Mouse (Mus musculus) midbrain, embryonic 13.5 days (tissue): ENCODE measurements around the gene Rtn4. TPM values are rescaled to one million over a fixed set of nuclear protein-coding genes. Genes with fewer than 3 reads are reported as not detected.
"Not testable (repeated sequence)": the region's sequence is repeated elsewhere in the genome, so short reads cannot be mapped to it uniquely, and the experiment has no call there.

Experiments used
- ATAC-seq: fragments of 200-750 bp; cut with Nextera tagmentation; 2 replicates; pipeline ENCODE4 v1.8.0; 2017; ENCODE audit warnings: mild to moderate bottlenecking, moderate TSS enrichment, moderate library complexity
- H3K27ac ChIP-seq: fragments of 300-500 bp; sonication (generic); 2 replicates; pipeline ENCODE4 v1.5.1; 2015; ENCODE audit warnings: inconsistent platforms, mild to moderate bottlenecking, moderate library complexity
- H3K27me3 ChIP-seq: fragments of 300-500 bp; sonication (generic); 2 replicates; pipeline ENCODE4 v1.6.1; 2015; ENCODE audit warnings: mild to moderate bottlenecking, inconsistent platforms
- H3K36me3 ChIP-seq: fragments of 300-500 bp; sonication (generic); 2 replicates; pipeline ENCODE4 v1.6.1; 2015; ENCODE audit warnings: mild to moderate bottlenecking, inconsistent platforms
- H3K4me1 ChIP-seq: fragments of 300-500 bp; sonication (generic); replicated peaks from 2 replicates; pipeline ENCODE4 v1.6.1; 2015; ENCODE audit warnings: inconsistent platforms
- H3K4me2 ChIP-seq: fragments of 300-500 bp; sonication (generic); replicated peaks from 2 replicates; pipeline ENCODE4 v1.6.1; 2015; ENCODE audit warnings: moderate library complexity, mild to moderate bottlenecking, inconsistent platforms
- H3K4me3 ChIP-seq: fragments of 300-500 bp; sonication (generic); replicated peaks from 2 replicates; pipeline ENCODE4 v1.5.1; 2015; ENCODE audit warnings: mild to moderate bottlenecking, inconsistent platforms
- H3K9ac ChIP-seq: fragments of 300-500 bp; sonication (generic); replicated peaks from 2 replicates; pipeline ENCODE4 v1.6.1; 2015; ENCODE audit warnings: mild to moderate bottlenecking, inconsistent platforms
- H3K9me3 ChIP-seq: fragments of 300-500 bp; sonication (generic); 2 replicates; pipeline ENCODE4 v1.6.1; 2016; ENCODE audit warnings: mild to moderate bottlenecking, inconsistent platforms
- WGBS: fragments of 180-500 bp; shearing (Covaris S2); methylation state at CpG from one replicate; pipeline ENCODE4 v1.1.7; 2015; 5-methylcytosine and 5-hydroxymethylcytosine counted together
- polyA plus RNA-seq: library from polyadenylated mRNA; unstranded; fragments of >200 nt; fragmentation: Nextera tagmentation; extraction: Ambion mirVana; gene quantifications from 2 replicates; pipeline ENCODE4 v1.2.1, GENCODE M21; 2015

The Rtn4 gene
- polyA plus RNA-seq: 111 and 113 TPM in 2 replicates

DNA sequence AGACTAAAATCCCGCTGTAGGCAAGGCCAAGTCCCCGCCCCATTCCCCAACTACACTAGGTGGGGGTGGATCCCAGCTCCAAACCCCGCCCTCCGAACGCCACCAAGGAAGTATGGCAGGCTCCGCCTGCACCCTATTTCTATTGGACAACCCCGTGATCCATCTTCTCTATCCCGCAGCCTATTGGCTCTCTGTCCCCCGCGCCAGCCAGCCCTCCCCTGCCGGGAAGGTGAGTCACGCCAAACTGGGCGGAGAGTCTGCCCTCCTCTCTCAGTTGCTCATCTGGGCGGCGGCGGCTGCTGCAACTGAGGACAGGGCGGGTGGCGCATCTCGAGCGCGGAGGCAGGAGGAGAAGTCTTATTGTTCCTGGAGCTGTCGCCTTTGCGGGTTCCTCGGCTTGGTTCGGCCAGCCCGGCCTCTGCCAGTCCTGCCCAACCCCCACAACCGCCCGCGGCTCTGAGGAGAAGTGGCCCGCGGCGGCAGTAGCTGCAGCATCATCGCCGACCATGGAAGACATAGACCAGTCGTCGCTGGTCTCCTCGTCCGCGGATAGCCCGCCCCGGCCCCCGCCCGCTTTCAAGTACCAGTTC lies at the start of gene Rtn4:
Rtn4 (plus strand) TSS at position 265 of the 590 bp plus-strand sequence.
- ATAC-seq: peak; percentile 98
- Histone ChIP-seq H3K4me1 (peaks cover 25% of the 10 kb centered on the region), H3K36me3 (peaks cover 7% of the 10 kb centered on the region), H3K9ac (peak within 1 kb of the TSS; percentile 99), H3K27ac (peak within 1 kb of the TSS; percentile 99), H3K27me3 (no peaks in the 10 kb centered on the region), H3K9me3 (no peaks in the 10 kb centered on the region), H3K4me2 (peak within 1 kb of the TSS; percentile 64), H3K4me3 (peak within 1 kb of the TSS; percentile 96)
- 1% methylated on average over 43 of the region's 43 CpGs for WGBS

DNA sequence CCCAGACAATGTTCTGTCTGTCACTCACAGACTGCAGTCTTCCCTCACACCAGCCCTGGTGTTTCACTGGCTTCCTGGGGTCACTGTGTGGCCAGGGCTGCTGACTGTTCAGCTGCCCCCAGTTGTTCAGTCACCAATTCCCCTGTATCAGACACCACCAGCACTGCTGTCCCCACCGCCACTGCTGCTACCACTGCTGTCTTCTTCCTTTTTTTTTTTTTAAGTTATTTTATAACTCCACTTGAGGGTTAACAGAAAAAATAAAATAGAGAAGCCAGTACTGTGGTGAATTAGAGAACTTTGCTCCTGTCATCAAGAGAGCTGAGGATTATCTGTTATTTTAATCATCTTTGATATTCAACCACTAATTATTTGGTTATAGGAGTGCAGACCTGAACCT lies 48.3 kb upstream of the Rtn4 start:
- 90% methylated on average over 1 of the region's 1 CpGs for WGBS

DNA sequence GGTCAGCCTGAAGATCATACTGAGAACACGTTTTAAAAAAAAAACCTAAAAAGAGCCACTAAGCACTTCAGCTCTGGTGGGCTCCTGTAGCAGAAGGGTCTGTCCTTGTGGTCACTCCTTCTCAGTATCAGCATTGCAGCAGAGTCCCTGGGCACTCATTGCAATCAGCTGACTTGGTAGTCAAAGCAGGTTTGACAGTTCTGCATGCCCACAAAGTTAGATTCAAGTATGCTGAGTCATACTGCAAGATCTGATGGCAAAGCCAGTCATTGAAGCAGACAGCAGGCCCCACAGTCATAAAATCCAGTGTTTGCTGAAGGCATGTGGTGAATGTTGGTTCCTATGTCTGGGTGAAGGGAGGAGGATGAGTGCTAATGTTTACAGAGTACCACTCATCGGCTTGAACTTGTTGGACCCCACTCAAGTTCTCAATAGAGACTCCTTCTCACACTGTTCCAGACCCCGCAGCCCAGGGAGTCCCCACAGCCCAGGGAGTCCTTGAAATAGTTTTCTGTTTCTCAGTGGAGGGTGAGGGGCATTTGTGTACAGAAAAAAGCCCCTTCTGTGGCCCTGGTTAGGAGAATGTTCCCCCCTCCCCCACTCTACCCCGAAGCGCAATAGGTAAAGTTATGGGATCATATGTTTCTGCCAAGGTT lies 47.2 kb upstream of the Rtn4 start:
- Histone ChIP-seq H3K9ac (no peak overlapping the region), H3K9me3 (no peaks in the 10 kb centered on the region), H3K27ac (no peak overlapping the region), H3K4me1 (no peaks in the 10 kb centered on the region), H3K4me2 (no peak overlapping the region), H3K36me3 (no peaks in the 10 kb centered on the region), H3K4me3 (no peak overlapping the region), H3K27me3 (no peaks in the 10 kb centered on the region)
- no peak for ATAC-seq
- 83% methylated on average over 5 of the region's 5 CpGs for WGBS

More for the DNA sequence above, 48.3 kb upstream of the Rtn4 start:
- H3K9me3 ChIP-seq: no peaks in the 10 kb centered on the region
- no peaks in the 10 kb centered on the region for H3K36me3 ChIP-seq
- H3K4me1 ChIP-seq: no peaks in the 10 kb centered on the region
- H3K9ac ChIP-seq: no peak overlapping the region
- H3K27me3 ChIP-seq: no peaks in the 10 kb centered on the region
- no peak overlapping the region for H3K27ac ChIP-seq
- no peak for ATAC-seq
- H3K4me3 ChIP-seq: no peak overlapping the region
- no peak overlapping the region for H3K4me2 ChIP-seq

DNA sequence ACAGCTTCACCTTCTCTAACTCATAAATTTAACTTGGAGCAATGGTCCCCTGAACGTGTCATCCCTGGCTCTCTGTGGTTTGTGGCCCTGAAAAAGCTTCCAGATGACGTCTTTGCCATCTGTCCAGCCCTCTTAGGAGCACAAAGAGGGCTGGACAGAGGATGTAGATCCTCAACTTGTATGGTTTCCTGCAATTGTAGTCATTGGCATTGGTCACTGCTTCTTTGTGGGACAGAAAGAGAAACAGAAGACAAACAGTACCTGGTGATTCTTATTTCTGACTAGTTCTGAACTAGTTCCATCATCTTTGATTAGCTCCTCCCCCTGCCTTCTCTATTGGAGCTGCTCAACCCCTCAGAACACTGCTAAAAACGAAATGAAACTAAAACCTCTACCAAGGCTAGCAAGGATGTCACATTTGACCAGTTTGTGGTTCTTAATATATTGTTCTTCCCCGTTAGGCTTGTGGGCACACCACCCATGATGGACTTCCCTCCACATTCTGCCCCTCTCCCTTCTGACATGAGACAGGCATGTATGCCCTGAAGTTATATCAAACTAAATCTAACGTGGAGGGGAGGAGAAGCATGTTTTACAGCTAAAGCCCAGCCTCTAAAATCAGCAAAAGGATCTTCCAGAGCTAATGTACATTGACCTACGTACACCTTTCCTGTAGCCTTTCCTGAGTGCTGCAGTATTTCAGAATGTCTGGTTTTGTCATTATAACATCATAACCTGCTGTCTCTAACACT lies 45.0 kb upstream of the Rtn4 start:
- H3K4me2 ChIP-seq: no peak overlapping the region
- WGBS: 61% methylated on average over 6 of the region's 6 CpGs
- H3K9ac ChIP-seq: no peak overlapping the region
- no peak overlapping the region for H3K27ac ChIP-seq
- H3K27me3 ChIP-seq: no peaks in the 10 kb centered on the region
- no peaks in the 10 kb centered on the region for H3K36me3 ChIP-seq
- H3K4me3 ChIP-seq: no peak overlapping the region
- no peaks in the 10 kb centered on the region for H3K4me1 ChIP-seq
- H3K9me3 ChIP-seq: no peaks in the 10 kb centered on the region
- ATAC-seq: no peak

DNA sequence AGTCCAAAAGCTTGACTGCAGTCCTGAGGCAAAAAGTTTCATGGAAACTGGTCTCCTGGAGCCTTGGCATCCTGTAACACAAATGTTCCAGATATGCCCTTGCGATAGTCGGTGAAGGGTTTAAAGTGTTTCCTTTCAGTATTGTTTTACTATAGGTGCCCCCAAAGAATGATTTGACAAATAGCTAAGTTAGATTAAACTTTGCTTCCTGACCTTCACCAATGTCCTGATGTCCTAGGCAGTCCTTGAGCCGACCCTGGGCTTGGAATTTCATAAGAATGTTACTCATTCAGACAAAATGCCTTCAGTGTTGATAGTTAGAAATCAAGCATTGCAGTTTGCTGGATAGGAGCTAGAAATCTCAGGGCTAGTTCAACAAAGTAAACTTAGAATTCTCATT lies 37.4 kb upstream of the Rtn4 start:
- H3K9ac ChIP-seq, H3K4me3 ChIP-seq, H3K27ac ChIP-seq, H3K36me3 ChIP-seq, ATAC-seq, H3K4me2 ChIP-seq, H3K4me1 ChIP-seq, H3K9me3 ChIP-seq, H3K27me3 ChIP-seq: not testable (repeated sequence)
- WGBS: 93% methylated on average over 3 of the region's 3 CpGs

DNA sequence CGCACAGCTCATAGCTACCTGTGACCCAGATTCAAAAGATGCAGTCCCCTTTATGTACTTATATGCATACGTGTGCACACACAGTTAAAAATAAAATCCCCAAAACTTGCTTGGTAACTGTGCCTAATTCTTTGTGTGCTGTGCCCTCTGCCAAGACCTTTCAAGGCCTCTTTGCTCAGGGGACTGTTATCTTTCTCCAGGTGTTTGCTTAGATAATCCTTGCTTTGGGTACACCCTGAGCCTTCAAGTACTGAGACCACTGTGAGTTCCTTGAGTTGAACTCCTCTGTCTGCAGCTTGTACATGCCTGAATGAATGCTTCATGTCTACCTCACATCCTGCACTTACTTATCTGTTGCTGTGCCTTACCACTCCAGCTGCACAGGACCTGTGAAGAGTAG lies 32.0 kb upstream of the Rtn4 start:
- no peak for ATAC-seq
- no peaks in the 10 kb centered on the region for H3K36me3 ChIP-seq
- H3K27me3 ChIP-seq: no peaks in the 10 kb centered on the region
- no peak overlapping the region for H3K4me3 ChIP-seq
- 92% methylated on average over 2 of the region's 2 CpGs for WGBS
- no peaks in the 10 kb centered on the region for H3K4me1 ChIP-seq
- no peak overlapping the region for H3K4me2 ChIP-seq
- H3K9ac ChIP-seq: no peak overlapping the region
- no peak overlapping the region for H3K27ac ChIP-seq
- peaks cover 2% of the 10 kb centered on the region; the same call in 1 of the 2 replicates for H3K9me3 ChIP-seq

DNA sequence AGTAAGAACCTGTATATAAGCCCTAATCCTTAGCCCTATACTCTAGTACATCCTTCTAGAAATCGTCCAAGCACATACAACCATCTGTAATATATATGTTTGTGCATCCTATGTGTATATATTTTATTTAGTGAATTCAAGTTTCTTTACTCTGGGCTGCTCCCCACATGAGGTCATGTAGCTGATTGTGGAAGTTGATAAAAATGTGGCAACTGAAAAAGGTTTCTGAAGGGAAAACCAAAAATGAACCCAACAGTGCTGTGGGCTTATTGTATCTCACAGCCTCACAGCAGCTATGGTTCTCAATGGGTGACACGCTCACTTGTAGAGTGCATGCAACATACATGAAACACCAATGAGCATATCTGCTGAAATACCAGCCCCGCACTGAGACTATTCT lies 25.1 kb upstream of the Rtn4 start:
- H3K9ac ChIP-seq: no peak overlapping the region
- 92% methylated on average over 3 of the region's 3 CpGs for WGBS
- no peaks in the 10 kb centered on the region for H3K27me3 ChIP-seq
- no peaks in the 10 kb centered on the region for H3K9me3 ChIP-seq
- no peaks in the 10 kb centered on the region for H3K4me1 ChIP-seq
- no peaks in the 10 kb centered on the region for H3K36me3 ChIP-seq
- ATAC-seq: no peak
- no peak overlapping the region for H3K4me3 ChIP-seq
- no peak overlapping the region for H3K4me2 ChIP-seq
- no peak overlapping the region for H3K27ac ChIP-seq

DNA sequence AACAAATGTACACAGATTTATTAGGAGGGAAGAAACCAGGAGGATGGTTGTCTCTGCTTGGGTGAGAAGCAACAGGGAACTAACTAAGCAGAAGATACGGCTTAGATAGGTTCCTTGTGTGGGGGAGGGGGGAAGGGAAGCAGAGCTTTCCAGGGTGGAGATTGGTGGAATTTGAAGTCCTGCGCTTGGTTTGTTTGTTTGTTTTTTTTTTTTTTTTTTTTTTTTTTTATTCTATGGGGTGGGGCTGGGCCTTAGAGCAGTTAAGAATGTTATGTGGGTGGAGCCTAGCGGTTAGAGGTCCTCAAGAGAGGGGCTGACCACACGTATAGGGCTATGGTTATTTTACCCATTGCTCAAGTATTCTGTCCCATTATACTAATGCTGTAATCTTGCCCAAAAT lies 23.0 kb upstream of the Rtn4 start:
- no peaks in the 10 kb centered on the region for H3K36me3 ChIP-seq
- 82% methylated on average over 4 of the region's 4 CpGs for WGBS
- no peak overlapping the region for H3K4me2 ChIP-seq
- no peaks in the 10 kb centered on the region for H3K9me3 ChIP-seq
- H3K4me3 ChIP-seq: no peak overlapping the region
- H3K27me3 ChIP-seq: no peaks in the 10 kb centered on the region
- no peak overlapping the region for H3K27ac ChIP-seq
- H3K4me1 ChIP-seq: no peaks in the 10 kb centered on the region
- ATAC-seq: no peak
- H3K9ac ChIP-seq: no peak overlapping the region

DNA sequence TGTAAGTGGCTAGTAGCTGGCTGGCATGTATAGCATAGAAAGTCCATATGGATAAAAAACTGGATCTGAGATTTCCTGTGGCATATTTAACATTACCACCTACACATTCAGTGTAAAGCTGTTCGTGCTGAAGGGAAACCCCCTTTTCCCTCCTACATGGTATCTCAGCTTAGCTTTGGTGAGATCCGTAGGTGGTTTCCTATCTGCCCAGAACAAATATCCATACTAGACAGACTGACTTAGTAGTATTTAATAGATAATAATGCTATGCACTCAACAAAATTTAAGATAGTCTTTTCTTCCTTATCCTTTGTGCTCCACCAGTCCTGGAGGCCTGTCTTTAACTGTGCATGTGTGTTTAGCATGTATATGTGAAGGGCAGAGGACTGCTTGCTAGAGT lies 19.4 kb upstream of the Rtn4 start:
- H3K4me2 ChIP-seq: no peak overlapping the region
- 89% methylated on average over 2 of the region's 2 CpGs for WGBS
- H3K36me3 ChIP-seq: no peaks in the 10 kb centered on the region
- no peak for ATAC-seq
- H3K27me3 ChIP-seq: no peaks in the 10 kb centered on the region
- H3K9ac ChIP-seq: no peak overlapping the region
- H3K9me3 ChIP-seq: no peaks in the 10 kb centered on the region
- H3K4me1 ChIP-seq: no peaks in the 10 kb centered on the region
- no peak overlapping the region for H3K4me3 ChIP-seq
- H3K27ac ChIP-seq: no peak overlapping the region

DNA sequence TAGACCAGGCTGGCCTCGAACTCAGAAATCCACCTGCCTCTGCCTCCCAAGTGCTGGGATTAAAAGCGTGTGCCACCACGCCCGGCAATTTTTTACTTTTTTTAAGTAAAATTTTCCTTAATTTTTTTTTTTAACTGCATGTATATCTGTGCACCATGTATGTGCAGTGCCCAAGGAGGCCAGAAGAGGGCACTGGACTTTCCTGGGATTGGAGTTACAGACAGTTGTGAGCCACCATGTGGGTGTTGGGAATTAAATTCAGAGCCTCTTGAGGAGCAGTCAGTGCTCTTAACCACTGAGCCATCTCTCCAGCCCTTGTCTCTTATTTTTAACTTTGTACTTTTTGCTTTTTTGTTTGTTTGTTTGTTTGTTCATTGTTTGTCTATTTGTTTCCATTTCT lies 16.0 kb upstream of the Rtn4 start:
- no peak overlapping the region for H3K4me3 ChIP-seq
- H3K4me1 ChIP-seq: no peaks in the 10 kb centered on the region
- WGBS: 96% methylated on average over 4 of the region's 4 CpGs
- no peaks in the 10 kb centered on the region for H3K36me3 ChIP-seq
- no peaks in the 10 kb centered on the region for H3K27me3 ChIP-seq
- ATAC-seq: no peak
- H3K4me2 ChIP-seq: no peak overlapping the region
- no peak overlapping the region for H3K27ac ChIP-seq
- no peaks in the 10 kb centered on the region for H3K9me3 ChIP-seq
- no peak overlapping the region for H3K9ac ChIP-seq

DNA sequence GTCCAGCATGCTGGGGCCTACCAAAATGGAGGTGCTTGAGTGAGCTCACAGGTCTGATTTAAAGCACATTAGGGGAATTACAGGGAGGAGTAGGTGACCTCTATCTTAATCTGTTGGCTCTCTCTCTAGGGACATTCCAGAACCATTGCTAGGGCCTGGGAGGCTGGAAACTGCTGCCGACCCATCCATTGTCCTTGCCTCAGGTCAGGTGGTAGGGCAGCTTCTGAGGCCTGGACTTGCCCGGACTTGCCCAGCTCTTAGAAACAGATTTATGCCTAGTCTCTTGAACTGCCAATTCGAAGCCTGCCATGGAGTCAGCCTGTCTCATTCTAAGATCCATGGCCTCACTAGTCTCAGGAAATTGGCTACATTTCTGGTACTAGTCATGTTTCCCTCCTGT lies 12.8 kb upstream of the Rtn4 start:
- Histone ChIP-seq H3K36me3 (no peaks in the 10 kb centered on the region), H3K4me1 (no peaks in the 10 kb centered on the region), H3K4me2 (no peak overlapping the region), H3K9ac (no peak overlapping the region), H3K9me3 (no peaks in the 10 kb centered on the region), H3K27me3 (no peaks in the 10 kb centered on the region), H3K27ac (no peak overlapping the region), H3K4me3 (no peak overlapping the region)
- 79% methylated on average over 3 of the region's 3 CpGs for WGBS
- ATAC-seq: no peak

DNA sequence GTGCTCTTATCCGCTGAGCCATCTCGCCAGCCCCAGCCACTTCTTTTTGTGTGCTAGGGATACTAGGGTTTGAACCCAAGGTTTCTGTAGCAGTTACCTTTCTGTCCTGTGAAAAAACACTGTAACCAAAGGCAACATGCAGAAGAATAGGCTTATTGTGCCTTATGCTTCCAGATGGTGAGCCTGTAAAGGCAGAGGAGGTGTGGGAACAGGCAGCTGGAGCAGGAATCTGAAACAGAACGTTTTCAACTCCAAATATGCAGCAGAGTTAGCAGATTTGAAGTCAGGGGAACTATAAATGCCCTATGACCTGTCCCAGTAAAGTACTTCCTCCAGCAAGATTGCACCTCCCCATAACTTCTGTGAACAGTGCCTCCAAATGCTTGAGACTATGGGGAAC lies 12.0 kb upstream of the Rtn4 start:
- H3K27ac ChIP-seq: no peak overlapping the region
- H3K27me3 ChIP-seq: no peaks in the 10 kb centered on the region
- WGBS: 81% methylated on average over 3 of the region's 3 CpGs
- H3K9me3 ChIP-seq: no peaks in the 10 kb centered on the region
- no peaks in the 10 kb centered on the region for H3K4me1 ChIP-seq
- H3K36me3 ChIP-seq: no peaks in the 10 kb centered on the region
- H3K9ac ChIP-seq: no peak overlapping the region
- no peak overlapping the region for H3K4me3 ChIP-seq
- ATAC-seq: no peak
- no peak overlapping the region for H3K4me2 ChIP-seq
